Mouse (Mus musculus) liver, embryonic 13.5 days (tissue): ENCODE data around the gene Nelfa. TPM values are rescaled to one million over a fixed set of nuclear protein-coding genes. Genes with fewer than 3 reads are reported as not detected.

ENCODE experiments used
- ATAC-seq: fragments of 200-750 bp; cut with Nextera tagmentation; 2 replicates; pipeline ENCODE4 v1.8.0; 2017; ENCODE audit warnings: low read depth, mild to moderate bottlenecking, moderate number of reproducible peaks, moderate library complexity
- DNase-seq: peaks from one replicate; pipeline ENCODE4 v3.0.0; 2022
- H3K27ac ChIP-seq: fragments of 300-500 bp; sonication (generic); 2 replicates; pipeline ENCODE4 v1.5.1; 2015; ENCODE audit warnings: moderate library complexity, mild to moderate bottlenecking, inconsistent platforms
- H3K27me3 ChIP-seq: fragments of 300-500 bp; sonication (generic); 2 replicates; pipeline ENCODE4 v1.6.1; 2015; ENCODE audit warnings: mild to moderate bottlenecking, inconsistent platforms
- H3K36me3 ChIP-seq: fragments of 300-500 bp; sonication (generic); 2 replicates; pipeline ENCODE4 v1.6.1; 2015; ENCODE audit warnings: mild to moderate bottlenecking, inconsistent platforms
- H3K4me1 ChIP-seq: fragments of 300-500 bp; sonication (generic); replicated peaks from 2 replicates; pipeline ENCODE4 v1.6.1; 2015; ENCODE audit warnings: inconsistent platforms
- H3K4me2 ChIP-seq: fragments of 300-500 bp; sonication (generic); 2 replicates; pipeline ENCODE4 v1.6.1; 2015; ENCODE audit warnings: inconsistent platforms, mild to moderate bottlenecking, moderate library complexity
- H3K4me3 ChIP-seq: fragments of 300-500 bp; sonication (generic); replicated peaks from 2 replicates; pipeline ENCODE4 v1.5.1; 2015; ENCODE audit warnings: mild to moderate bottlenecking, inconsistent platforms
- H3K9ac ChIP-seq: fragments of 300-500 bp; sonication (generic); 2 replicates; pipeline ENCODE4 v1.6.1; 2015; ENCODE audit warnings: mild to moderate bottlenecking, inconsistent platforms
- H3K9me3 ChIP-seq: fragments of 300-500 bp; sonication (generic); replicated peaks from 2 replicates; pipeline ENCODE4 v1.6.1; 2016; ENCODE audit warnings: inconsistent platforms
- WGBS: fragments of 180-500 bp; shearing (Covaris S2); methylation state at CpG from one replicate; pipeline ENCODE4 v1.1.7; 2015; ENCODE audit not compliant: insufficient replicate concordance; 5-methylcytosine and 5-hydroxymethylcytosine counted together
- microRNA-seq: library from miRNA; unstranded; fragments of <30 nt; microRNA quantifications from one replicate; pipeline ENCODE4, GENCODE M21; 2016
- polyA plus RNA-seq: library from polyadenylated mRNA; unstranded; fragments of >200 nt; fragmentation: Nextera tagmentation; extraction: Ambion mirVana; gene quantifications from 2 replicates; pipeline ENCODE4 v1.2.1, GENCODE M21; 2015

Gene Nelfa
- polyA plus RNA-seq, 1 experiment from 2014 or later: 30.9 TPM

DNA sequence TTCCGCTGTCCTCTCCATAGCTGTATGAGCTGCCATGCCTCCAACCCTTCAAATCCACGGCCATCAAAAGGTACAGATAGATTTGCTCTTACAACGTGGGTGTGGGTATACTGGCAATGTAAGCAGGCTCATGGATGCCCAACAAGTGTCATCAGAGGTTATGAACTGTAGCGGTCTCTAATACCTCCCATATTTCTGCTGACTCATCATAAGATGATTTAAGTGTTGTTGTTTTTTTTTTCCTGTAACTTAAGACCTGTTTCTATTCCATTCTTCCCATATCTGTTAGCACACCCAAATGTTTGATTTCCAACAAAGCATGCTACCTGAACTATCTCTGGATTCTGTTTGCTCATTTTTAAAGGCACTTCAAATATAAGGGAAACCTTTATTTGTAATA lies 55.1 kb downstream of the Nelfa start:
- Histone ChIP-seq H3K27ac (no peak overlapping the region), H3K4me1 (no peaks in the 10 kb centered on the region; the same call in 1 of the 2 replicates), H3K36me3 (peaks cover 93% of the 10 kb centered on the region), H3K9me3 (no peaks in the 10 kb centered on the region), H3K27me3 (no peaks in the 10 kb centered on the region), H3K9ac (no peak overlapping the region), H3K4me3 (no peak overlapping the region), H3K4me2 (no peak overlapping the region)
- ATAC-seq (no peak), DNase-seq (no peak)
- 92% methylated on average over 4 of the region's 4 CpGs for WGBS

DNA sequence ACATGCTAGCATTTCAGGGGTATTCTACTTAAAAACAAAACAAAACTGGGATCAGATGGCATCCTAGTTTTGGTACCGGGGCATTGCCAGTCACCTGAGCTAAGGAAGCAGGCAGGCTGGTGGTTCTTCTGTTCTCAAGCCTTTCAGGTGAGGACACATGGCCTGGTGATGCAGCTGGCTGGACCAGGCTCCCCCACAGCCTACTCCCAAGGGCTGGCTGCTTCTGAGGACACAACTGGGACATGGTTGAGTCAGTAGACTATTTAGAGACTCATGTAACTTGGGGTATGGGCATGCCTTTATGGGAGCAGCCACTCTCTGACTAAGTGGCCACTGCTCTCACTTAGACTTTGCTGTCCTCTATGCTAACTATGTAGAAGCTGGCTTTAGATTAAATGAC lies 60.7 kb downstream of the Nelfa start:
- Histone ChIP-seq H3K9ac (no peak overlapping the region), H3K27ac (no peak overlapping the region), H3K36me3 (peaks cover 78% of the 10 kb centered on the region), H3K27me3 (no peaks in the 10 kb centered on the region), H3K4me1 (no peaks in the 10 kb centered on the region), H3K4me3 (no peak overlapping the region), H3K4me2 (no peak overlapping the region), H3K9me3 (no peaks in the 10 kb centered on the region)
- no peak for DNase-seq
- WGBS: 93% methylated on average over 1 of the region's 1 CpGs
- no peak for ATAC-seq

DNA sequence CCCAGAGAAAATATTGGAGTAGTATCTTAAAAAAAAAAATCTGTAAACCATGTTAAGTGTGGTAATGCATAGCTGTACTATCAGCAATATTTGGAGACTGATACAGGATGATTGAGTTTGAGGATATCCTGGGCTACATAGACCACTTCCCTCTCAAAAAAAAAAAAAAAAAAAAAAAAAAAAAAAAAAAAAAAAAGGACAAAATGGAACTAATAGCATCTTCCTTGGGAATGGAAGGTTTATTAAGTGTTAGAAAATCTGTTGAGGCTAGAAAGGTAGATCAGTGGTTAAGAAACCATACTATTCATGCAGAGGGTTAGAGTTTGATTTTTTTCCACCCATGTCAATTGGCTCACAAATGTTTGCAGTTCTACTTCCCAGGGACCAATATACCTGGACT lies 78.5 kb downstream of the Nelfa start:
- no peak for DNase-seq

DNA sequence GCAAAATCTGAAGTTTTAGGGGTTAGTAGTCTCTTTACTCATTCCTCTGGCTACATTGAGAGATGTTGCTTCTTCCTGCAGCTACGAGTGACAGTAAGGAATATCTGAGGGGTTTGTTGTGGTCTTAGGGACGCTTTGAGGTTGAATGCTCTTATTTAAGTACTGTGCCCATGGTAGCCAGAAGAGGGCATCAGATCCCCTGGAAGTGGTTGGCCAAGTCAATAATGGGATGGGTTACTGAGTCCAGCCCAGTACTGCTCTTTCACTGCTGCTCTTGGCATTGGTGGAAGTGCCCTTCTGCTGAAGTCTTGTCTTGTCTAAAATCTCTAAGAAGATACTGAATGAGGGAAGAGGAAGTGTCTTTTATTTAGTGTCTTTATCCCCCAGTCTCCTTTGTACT lies 82.2 kb downstream of the Nelfa start:
- DNase-seq: no peak
- Histone ChIP-seq H3K4me2 (no peak overlapping the region), H3K27ac (no peak overlapping the region), H3K36me3 (peaks cover 73% of the 10 kb centered on the region), H3K27me3 (no peaks in the 10 kb centered on the region), H3K9me3 (no peaks in the 10 kb centered on the region), H3K9ac (no peak overlapping the region), H3K4me3 (no peak overlapping the region), H3K4me1 (no peaks in the 10 kb centered on the region)
- WGBS: 61% methylated on average over 2 of the region's 2 CpGs
- no peak for ATAC-seq

More for the DNA sequence above, 78.5 kb downstream of the Nelfa start:
- Histone ChIP-seq H3K27ac (no peak overlapping the region), H3K27me3 (no peaks in the 10 kb centered on the region), H3K36me3 (peaks cover 87% of the 10 kb centered on the region), H3K4me3 (no peak overlapping the region), H3K9me3 (no peaks in the 10 kb centered on the region), H3K4me2 (no peak overlapping the region), H3K4me1 (no peaks in the 10 kb centered on the region), H3K9ac (no peak overlapping the region)
- no peak for ATAC-seq

DNA sequence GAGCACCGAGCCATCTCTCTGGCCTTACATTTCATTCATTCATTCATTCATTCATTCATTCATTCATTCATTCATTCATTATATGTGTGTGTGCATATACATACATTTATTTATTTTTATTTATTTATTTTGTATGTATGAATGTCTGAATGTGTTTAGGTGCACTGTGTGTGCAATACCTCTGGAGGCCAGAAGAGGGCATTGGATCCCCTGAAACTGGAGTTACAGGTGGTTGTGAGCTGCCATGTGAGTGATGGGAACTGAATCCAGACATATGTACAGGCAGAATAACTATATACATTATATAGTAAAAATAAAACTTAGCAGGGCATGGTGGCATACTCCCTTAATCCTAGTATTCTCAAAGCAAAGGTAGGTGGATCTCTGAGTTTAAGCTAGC lies 83.1 kb downstream of the Nelfa start:
- WGBS: 93% methylated on average over 1 of the region's 1 CpGs
- Histone ChIP-seq H3K9me3 (no peaks in the 10 kb centered on the region), H3K4me3 (no peak overlapping the region), H3K4me1 (no peaks in the 10 kb centered on the region), H3K27ac (no peak overlapping the region), H3K4me2 (no peak overlapping the region), H3K36me3 (peaks cover 73% of the 10 kb centered on the region), H3K9ac (no peak overlapping the region), H3K27me3 (no peaks in the 10 kb centered on the region)
- ATAC-seq: no peak
- DNase-seq: no peak

DNA sequence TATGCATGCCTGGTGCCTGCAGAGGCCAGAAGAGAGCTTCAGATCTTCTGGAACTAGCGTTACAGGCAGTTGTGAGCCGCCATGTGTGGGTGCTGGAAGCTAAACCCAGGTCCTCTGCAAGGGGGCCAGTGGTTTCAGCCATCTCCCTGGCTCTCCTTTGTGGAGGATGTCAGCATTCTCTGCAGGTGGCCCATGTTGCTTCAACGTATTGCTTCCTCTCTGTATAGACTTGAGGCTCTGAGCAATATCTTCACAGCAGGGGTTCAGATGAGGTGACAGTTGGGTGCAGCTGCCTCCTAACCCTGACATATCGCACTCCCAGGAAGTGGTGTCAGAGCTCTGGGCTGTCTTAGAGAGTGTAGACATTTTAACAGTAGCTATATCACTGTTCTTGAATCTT lies 84.7 kb downstream of the Nelfa start:
- no peaks in the 10 kb centered on the region for H3K27me3 ChIP-seq
- no peak overlapping the region for H3K27ac ChIP-seq
- H3K9me3 ChIP-seq: no peaks in the 10 kb centered on the region
- H3K4me1 ChIP-seq: no peaks in the 10 kb centered on the region
- H3K9ac ChIP-seq: no peak overlapping the region
- ATAC-seq: no peak
- no peak overlapping the region for H3K4me3 ChIP-seq
- no peak for DNase-seq
- WGBS: 90% methylated on average over 4 of the region's 4 CpGs
- H3K4me2 ChIP-seq: no peak overlapping the region
- H3K36me3 ChIP-seq: peaks cover 73% of the 10 kb centered on the region

Small RNA genes lying within 50 kb of the gene (microRNA-seq; reads per million reads assigned to microRNA genes)
- gene Mir7024: not detected

Other genes with a start within 250 kb of the Nelfa start
- gene Fgfr3, start 214.7 kb downstream of the Nelfa start, polyA plus RNA-seq: 1.7 and 2.7 TPM in 2 replicates
- gene Letm1, start 153.6 kb downstream of the Nelfa start, polyA plus RNA-seq: 23.5 and 24.7 TPM in 2 replicates
- 23.6 and 27.3 TPM in 2 replicates for gene Nsd2, start 115.7 kb downstream of the Nelfa start, polyA plus RNA-seq
- 5.0 and 7.0 TPM in 2 replicates for gene Gm1673, start 47.0 kb upstream of the Nelfa start, polyA plus RNA-seq
- 0.05 and 0.06 TPM in 2 replicates for gene Nat8l, start 59.6 kb upstream of the Nelfa start, polyA plus RNA-seq
- gene Poln, start 233.0 kb upstream of the Nelfa start, polyA plus RNA-seq: 0.64 and 0.97 TPM in 2 replicates
- gene Haus3, start 233.1 kb upstream of the Nelfa start, polyA plus RNA-seq: 31.0 and 42.5 TPM in 2 replicates